Mouse (Mus musculus): ENCODE measurements at regions not wholly inside any gene's neighbourhood (a gene's known extent, or its start where the extent isn't known, plus 50 kb on each side); places are given as distances from the start of the nearest gene placed in this dataset.

DNA sequence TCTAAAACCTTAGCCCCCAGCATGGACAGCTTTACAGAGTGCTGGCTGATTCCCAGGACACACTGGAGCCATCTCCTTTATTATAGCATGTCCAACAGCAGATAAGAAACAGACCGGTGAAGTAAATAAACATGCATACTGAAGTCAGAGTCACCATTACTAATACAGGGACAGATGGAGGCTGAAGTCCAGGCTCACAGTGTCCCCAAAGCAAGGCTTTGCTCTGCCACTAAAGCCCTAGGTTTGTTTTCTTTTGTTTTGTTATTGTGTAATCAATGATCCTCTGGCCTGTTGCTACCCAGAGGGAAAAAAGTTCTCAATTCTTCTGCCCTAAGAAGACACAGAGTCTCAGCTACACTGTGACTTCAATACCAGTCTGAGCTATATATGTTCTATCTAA, 56.2 kb upstream of the Nt5e start:
- no peak for TF ChIP-seq CTCF (IDR thresholded peaks at IDR 0.05)
- Histone ChIP-seq H3K27ac (no peak overlapping the region), H3K4me3 (no peak overlapping the region)
- no peak for DNase-seq
- intact Hi-C loops (cut with DNase I): no loop called here

DNA sequence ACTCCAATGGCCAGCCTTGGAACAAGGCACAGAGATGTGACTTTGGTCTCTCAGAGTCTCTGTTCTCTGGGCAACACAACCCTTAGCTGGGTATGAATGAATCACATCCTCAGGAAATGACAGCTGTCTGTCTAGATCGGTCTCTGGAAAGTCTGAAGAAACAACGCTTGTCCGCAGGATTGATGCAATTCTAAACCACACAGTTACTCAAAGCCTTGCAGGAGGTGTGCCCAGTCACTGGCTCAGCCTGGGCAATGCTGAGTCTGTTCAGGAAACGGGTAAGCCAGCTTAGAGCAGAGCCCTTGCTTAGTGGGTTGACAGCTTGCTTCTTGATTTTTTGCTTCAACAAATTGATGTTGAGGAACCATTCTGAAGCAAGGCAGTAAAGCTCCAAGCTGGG, 53.7 kb upstream of the Nt5e start:
- H3K27ac ChIP-seq: no peak overlapping the region
- no peak for TF ChIP-seq CTCF (IDR thresholded peaks at IDR 0.05)
- no peak overlapping the region for H3K4me3 ChIP-seq
- intact Hi-C loops (cut with DNase I): no loop called here
- DNase-seq: no peak

- DNase-seq: no peak
- intact Hi-C loops (cut with DNase I): no loop called here
These were observed 53.0 kb upstream of the Nt5e start for GRCm38 (mm10) chr9:88274040-88274439.

DNA sequence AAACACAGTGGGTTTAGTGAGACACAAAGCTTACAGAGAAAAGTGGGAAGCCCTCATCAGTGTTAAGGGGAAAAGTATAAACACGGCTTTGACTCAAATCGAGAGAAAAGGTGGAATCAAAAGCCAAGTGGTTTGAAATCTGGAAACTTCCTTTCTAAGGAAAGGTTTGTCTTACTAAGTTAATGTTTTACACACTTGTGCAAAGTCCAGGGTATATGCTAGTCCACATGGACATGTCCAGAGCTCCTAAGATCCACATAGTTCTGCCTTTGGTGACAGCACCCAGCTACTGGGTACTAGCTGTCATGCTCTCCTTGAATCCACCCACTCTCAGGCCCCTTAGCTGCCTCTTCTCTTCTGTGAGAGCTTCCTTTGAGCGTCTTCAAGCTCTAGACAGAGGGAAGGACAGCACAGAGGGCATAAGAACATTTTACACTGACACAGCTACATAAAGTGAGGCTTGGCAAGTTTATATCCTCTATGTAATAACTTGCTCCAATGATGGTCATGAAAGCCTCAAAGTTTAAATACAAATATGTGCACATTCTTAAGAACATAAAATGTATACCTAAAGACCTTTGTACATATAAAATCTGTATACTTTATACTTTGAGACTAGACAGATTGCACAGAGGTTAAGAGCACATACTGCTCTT, 52.2 kb upstream of the Nt5e start:
- no peak for DNase-seq
- intact Hi-C loops (cut with DNase I): no loop called here
- H3K4me3 ChIP-seq: no peak overlapping the region
- TF ChIP-seq CTCF (IDR thresholded peaks at IDR 0.05): no peak
- H3K27ac ChIP-seq: no peak overlapping the region

More at GRCm38 (mm10) chr9:88274040-88274439, 53.0 kb upstream of the Nt5e start:
- no peak for TF ChIP-seq CTCF (IDR thresholded peaks at IDR 0.05)
- Histone ChIP-seq H3K4me3 (no peak overlapping the region), H3K27ac (no peak overlapping the region)

GRCm38 (mm10) chr9:88276023-88276568, 50.9 kb upstream of the Nt5e start:
- Histone ChIP-seq H3K4me3 (no peak overlapping the region), H3K27ac (no peak overlapping the region)
- intact Hi-C loops (cut with DNase I): no loop called here
- no peak for TF ChIP-seq CTCF (IDR thresholded peaks at IDR 0.05)
- DNase-seq: no peak

DNA sequence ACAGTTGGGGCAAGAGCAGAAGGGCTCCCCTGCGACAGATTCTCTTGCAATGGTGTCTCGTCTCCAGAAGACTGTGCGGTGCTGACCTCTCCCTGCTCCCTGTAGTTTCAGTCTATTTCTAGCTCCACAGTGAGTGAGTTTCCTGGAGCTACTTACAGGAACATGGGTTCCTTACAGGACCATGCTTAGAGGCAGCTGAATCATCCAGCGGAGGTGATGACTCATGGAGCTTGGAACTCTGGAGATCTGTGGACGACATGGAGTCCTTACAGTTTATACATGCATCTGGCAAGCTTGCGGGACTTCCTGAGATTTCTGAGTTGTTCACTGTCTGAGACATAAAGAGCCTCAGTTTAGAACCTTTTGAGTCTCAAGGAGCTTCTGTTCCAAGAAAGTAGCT, 50.0 kb upstream of the Nt5e start:
- Histone ChIP-seq H3K27ac (no peak overlapping the region), H3K4me3 (no peak overlapping the region)
- DNase-seq: no peak
- no peak for TF ChIP-seq CTCF (IDR thresholded peaks at IDR 0.05)
- intact Hi-C loops (cut with DNase I): no loop called here
